Mouse (Mus musculus) gastrocnemius, postnatal 14 days (tissue): Measurements from ENCODE around the gene Borcs6. TPM values are rescaled to one million over a fixed set of nuclear protein-coding genes. Genes with fewer than 3 reads are reported as not detected.
"Not testable (repeated sequence)": the region's sequence is repeated elsewhere in the genome, so short reads cannot be mapped to it uniquely, and the experiment has no call there.

Source experiments
- DNase-seq: peaks from one replicate; pipeline ENCODE4 v3.0.0; 2021; ENCODE audit warnings: mixed read lengths
- intact Hi-C: fragments of 180-260 bp; cut with DNase I; formaldehyde crosslinking; loops from one replicate; pipeline ENCODE4 v1.15.1; 2025; ENCODE audit warnings: low total_unique reads
- total RNA-seq, 2 experiments: library from RNA; stranded (reverse); gene quantifications; 2 replicates each; pipeline ENCODE4 v1.2.3; 2021

The Borcs6 gene
- total RNA-seq, 2 experiments from 2014 or later, result 13.5 to 14.3 TPM

GRCm38 (mm10) chr11:69080102-69080854 is 20.8 kb downstream of the Borcs6 start:
- DNase-seq, result no peak
- intact Hi-C loops, result no loop called here

- no peak for DNase-seq
- intact Hi-C loops, result no loop called here
Observed at GRCm38 (mm10) chr11:69080855-69081222, 21.3 kb downstream of the Borcs6 start.

GRCm38 (mm10) chr11:69081613-69082012 is 22.1 kb downstream of the Borcs6 start:
- intact Hi-C loops, result no loop called here
- no peak for DNase-seq

- intact Hi-C loops, result no loop called here
- DNase-seq, result no peak
Observed at GRCm38 (mm10) chr11:69085608-69086007, 26.1 kb downstream of the Borcs6 start.

GRCm38 (mm10) chr11:69086390-69086789 is 26.9 kb downstream of the Borcs6 start:
- no peak for DNase-seq
- intact Hi-C loops, result no loop called here

- intact Hi-C loops, result no loop called here
- DNase-seq, result no peak
Observed at GRCm38 (mm10) chr11:69087082-69087481, 27.6 kb downstream of the Borcs6 start.

- no peak for DNase-seq
- intact Hi-C loops, result no loop called here
Observed at GRCm38 (mm10) chr11:69087597-69087996, 28.1 kb downstream of the Borcs6 start.

GRCm38 (mm10) chr11:69088103-69088855 is 28.8 kb downstream of the Borcs6 start, which contains the start of gene Vamp2:
Gene Vamp2 (plus strand): TSS chr11:69088490.
- intact Hi-C loops, result no loop called here
- peak; percentile 92 for DNase-seq

GRCm38 (mm10) chr11:69088856-69089615 is 29.5 kb downstream of the Borcs6 start:
- intact Hi-C loops, result no loop called here
- no peak for DNase-seq

- intact Hi-C loops, result no loop called here
- no peak for DNase-seq
Observed at GRCm38 (mm10) chr11:69089616-69090290, 30.2 kb downstream of the Borcs6 start.

GRCm38 (mm10) chr11:69090367-69090766 is 30.9 kb downstream of the Borcs6 start:
- no peak for DNase-seq
- intact Hi-C loops, result no loop called here

- intact Hi-C loops, result no loop called here
- DNase-seq, result no peak
Observed at GRCm38 (mm10) chr11:69091566-69092385, 32.3 kb downstream of the Borcs6 start.

GRCm38 (mm10) chr11:69092386-69092751 is 32.9 kb downstream of the Borcs6 start:
- peak; percentile 85 for DNase-seq

GRCm38 (mm10) chr11:69092871-69093270 is 33.4 kb downstream of the Borcs6 start:
- intact Hi-C loops, result no loop called here
- DNase-seq, result no peak

More at GRCm38 (mm10) chr11:69092386-69092751, 32.9 kb downstream of the Borcs6 start:
- intact Hi-C loops, result no loop called here

GRCm38 (mm10) chr11:69093856-69094255 is 34.3 kb downstream of the Borcs6 start:
- intact Hi-C loops, DNase-seq: not testable (repeated sequence)

GRCm38 (mm10) chr11:69094697-69095429 is 35.3 kb downstream of the Borcs6 start, which contains the start of gene Per1:
Gene Per1 (plus strand): TSS chr11:69095217.
- intact Hi-C loops, result no loop called here
- peak; percentile 98 for DNase-seq

GRCm38 (mm10) chr11:69095511-69096231 is 36.2 kb downstream of the Borcs6 start:
- intact Hi-C loops, result no loop called here
- DNase-seq, result no peak
